Mouse (Mus musculus) lung, embryonic 14.5 days (tissue): ENCODE data around the gene Nat9. TPM values are rescaled to one million over a fixed set of nuclear protein-coding genes. Genes with fewer than 3 reads are reported as not detected.

ENCODE experiments used
- ATAC-seq: fragments of 200-750 bp; cut with Nextera tagmentation; 2 replicates; pipeline ENCODE4 v1.8.0; 2017; ENCODE audit warnings: mild to moderate bottlenecking, moderate TSS enrichment, moderate library complexity; ENCODE audit not compliant: insufficient read depth
- DNase-seq: peaks from one replicate; pipeline ENCODE4 v3.0.0-alpha.2; 2015
- H3K27ac ChIP-seq: fragments of 300-500 bp; sonication (generic); 2 replicates; pipeline ENCODE4 v1.5.1; 2014; ENCODE audit warnings: low read depth, mild to moderate bottlenecking, moderate library complexity
- H3K27me3 ChIP-seq: fragments of 300-500 bp; sonication (generic); 2 replicates; pipeline ENCODE4 v1.6.1; 2014; ENCODE audit warnings: low read length, control low read depth; ENCODE audit not compliant: insufficient read depth
- H3K36me3 ChIP-seq: fragments of 300-500 bp; sonication (generic); 2 replicates; pipeline ENCODE4 v1.6.1; 2014; ENCODE audit warnings: control low read depth; ENCODE audit not compliant: insufficient read depth
- H3K4me1 ChIP-seq: fragments of 300-500 bp; sonication (generic); 2 replicates; pipeline ENCODE4 v1.6.1; 2014; ENCODE audit warnings: antibody characterized with exemption, control low read depth; ENCODE audit not compliant: insufficient read depth
- H3K4me2 ChIP-seq: fragments of 300-500 bp; sonication (generic); 2 replicates; pipeline ENCODE4 v1.6.1; 2014; ENCODE audit warnings: mild to moderate bottlenecking
- H3K4me3 ChIP-seq: fragments of 300-500 bp; sonication (generic); 2 replicates; pipeline ENCODE4 v1.5.1; 2014; ENCODE audit warnings: low read depth, low read length
- H3K9ac ChIP-seq: fragments of 300-500 bp; sonication (generic); 2 replicates; pipeline ENCODE4 v1.6.1; 2014
- H3K9me3 ChIP-seq: fragments of 300-500 bp; sonication (generic); 2 replicates; pipeline ENCODE4 v1.6.1; 2016; ENCODE audit warnings: low read depth, low read length, control low read depth
- CTCF ChIP-seq: IDR thresholded peaks from 2 replicates; pipeline ENCODE4 v1.5.1; 2016; ENCODE audit warnings: antibody characterized with exemption, low read depth
- WGBS: fragments of 180-500 bp; shearing (Covaris S2); extraction: QIAGEN DNeasy Blood & Tissue Kit; methylation state at CpG from one replicate; pipeline ENCODE4 v1.1.7; 2014; 5-methylcytosine and 5-hydroxymethylcytosine counted together
- polyA plus RNA-seq: library from polyadenylated mRNA; unstranded; fragments of >200 nt; fragmentation: Nextera tagmentation; extraction: Ambion mirVana; gene quantifications from 2 replicates; pipeline ENCODE4 v1.2.1, GENCODE M21; 2014

The Nat9 gene
- polyA plus RNA-seq, 1 experiment from 2014 or later = 17.9 TPM

- DNase-seq (peak; percentile 99), ATAC-seq (peak; percentile 97)
- peaks cover 21% of the 10 kb centered on the region for H3K27me3 ChIP-seq
- peaks cover 11% of the 10 kb centered on the region for H3K4me1 ChIP-seq
- H3K36me3 ChIP-seq = no peaks in the 10 kb centered on the region
- peak within 1 kb of the TSS; percentile 47 for H3K9ac ChIP-seq
- peak within 1 kb of the TSS; percentile 83 for H3K4me2 ChIP-seq
- TF ChIP-seq CTCF = no peak
- H3K9me3 ChIP-seq = no peaks in the 10 kb centered on the region
- peak within 1 kb of the TSS; percentile 67 for H3K27ac ChIP-seq
- peak within 1 kb of the TSS; percentile 65 for H3K4me3 ChIP-seq
- under 1% methylated on average over 47 of the region's 47 CpGs for WGBS
Observed at GRCm38 (mm10) chr11:115162832-115163480, 24.7 kb downstream of the Nat9 start, which contains the start of gene Slc9a3r1. Gene Slc9a3r1 (plus strand): TSS chr11:115163341.

- Histone ChIP-seq H3K4me1 (peaks cover 11% of the 10 kb centered on the region), H3K27ac (peak overlapping the region; percentile 67; the same call in 1 of the 2 replicates), H3K4me2 (peak overlapping the region; percentile 83), H3K27me3 (peaks cover 21% of the 10 kb centered on the region), H3K4me3 (peak overlapping the region; percentile 65), H3K36me3 (no peaks in the 10 kb centered on the region), H3K9ac (peak overlapping the region; percentile 43; the same call in 1 of the 2 replicates), H3K9me3 (no peaks in the 10 kb centered on the region)
- ATAC-seq = no peak
- 13% methylated on average over 9 of the region's 9 CpGs for WGBS
- no peak for TF ChIP-seq CTCF
- DNase-seq = no peak
Observed at GRCm38 (mm10) chr11:115162205-115162601, 25.5 kb downstream of the Nat9 start.

- H3K27ac ChIP-seq = no peak overlapping the region
- ATAC-seq = no peak
- no peaks in the 10 kb centered on the region for H3K9me3 ChIP-seq
- DNase-seq = no peak
- H3K27me3 ChIP-seq = peaks cover 21% of the 10 kb centered on the region
- no peaks in the 10 kb centered on the region for H3K36me3 ChIP-seq
- 0 out of 2 replicates have a peak overlapping the region, but pooled peaks have one; percentile 83 for H3K4me2 ChIP-seq
- no peak for TF ChIP-seq CTCF
- H3K4me1 ChIP-seq = peaks cover 11% of the 10 kb centered on the region
- H3K9ac ChIP-seq = no peak overlapping the region
- whole genome bisulfite sequencing = 49% methylated on average over 9 of the region's 9 CpGs
- no peak overlapping the region for H3K4me3 ChIP-seq
Observed at GRCm38 (mm10) chr11:115161578-115162204, 26.0 kb downstream of the Nat9 start.

GRCm38 (mm10) chr11:115160883-115161577 lies 26.6 kb downstream of the Nat9 start:
- Histone ChIP-seq H3K36me3 (no peaks in the 10 kb centered on the region), H3K27ac (no peak overlapping the region), H3K4me2 (no peak overlapping the region), H3K9ac (no peak overlapping the region), H3K4me1 (peaks cover 11% of the 10 kb centered on the region), H3K9me3 (no peaks in the 10 kb centered on the region), H3K27me3 (peaks cover 21% of the 10 kb centered on the region), H3K4me3 (no peak overlapping the region)
- DNase-seq = peak; percentile 82
- peak; percentile 90 for TF ChIP-seq CTCF
- WGBS = 25% methylated on average over 10 of the region's 10 CpGs
- no peak for ATAC-seq

GRCm38 (mm10) chr11:115160016-115160797 lies 27.5 kb downstream of the Nat9 start:
- 48% methylated on average over 11 of the region's 11 CpGs for WGBS
- H3K4me2 ChIP-seq = no peak overlapping the region
- H3K27ac ChIP-seq = no peak overlapping the region
- TF ChIP-seq CTCF = peak; percentile 82
- no peak overlapping the region for H3K4me3 ChIP-seq
- no peaks in the 10 kb centered on the region for H3K9me3 ChIP-seq
- peaks cover 11% of the 10 kb centered on the region for H3K4me1 ChIP-seq
- no peak overlapping the region for H3K9ac ChIP-seq
- peaks cover 25% of the 10 kb centered on the region for H3K27me3 ChIP-seq
- H3K36me3 ChIP-seq = no peaks in the 10 kb centered on the region
- no peak for ATAC-seq
- DNase-seq = peak; percentile 70

GRCm38 (mm10) chr11:115157933-115158719 lies 29.5 kb downstream of the Nat9 start:
- peak overlapping the region; percentile 72 for H3K27ac ChIP-seq
- no peak overlapping the region for H3K9ac ChIP-seq
- peaks cover 28% of the 10 kb centered on the region for H3K27me3 ChIP-seq
- no peaks in the 10 kb centered on the region for H3K36me3 ChIP-seq
- no peak overlapping the region for H3K4me3 ChIP-seq
- WGBS = 20% methylated on average over 12 of the region's 12 CpGs
- TF ChIP-seq CTCF = no peak
- 0 out of 2 replicates have a peak overlapping the region, but pooled peaks have one; percentile 15 for H3K4me2 ChIP-seq
- ATAC-seq = no peak
- H3K4me1 ChIP-seq = peaks cover 11% of the 10 kb centered on the region
- H3K9me3 ChIP-seq = no peaks in the 10 kb centered on the region
- DNase-seq = peak; percentile 43
